Mouse (Mus musculus) stomach, postnatal 0 days (tissue): ENCODE data around the gene Pus10.

Experiments
- CTCF ChIP-seq: IDR thresholded peaks from 2 replicates; pipeline ENCODE4 v1.5.1; 2016; ENCODE audit warnings: antibody characterized with exemption, low read depth, mild to moderate bottlenecking, moderate library complexity
- EP300 ChIP-seq: optimal IDR thresholded peaks from 2 replicates; pipeline ENCODE3; 2016; ENCODE audit warnings: antibody characterized with exemption

GRCm38 (mm10) chr11:23647835-23648234 lies 17.6 kb upstream of the Pus10 start:
- TF ChIP-seq CTCF (no peak), EP300 (no peak)
